Comparison of ENCODE assay signal across 9 mouse cellular contexts in the genomic region with DNA sequence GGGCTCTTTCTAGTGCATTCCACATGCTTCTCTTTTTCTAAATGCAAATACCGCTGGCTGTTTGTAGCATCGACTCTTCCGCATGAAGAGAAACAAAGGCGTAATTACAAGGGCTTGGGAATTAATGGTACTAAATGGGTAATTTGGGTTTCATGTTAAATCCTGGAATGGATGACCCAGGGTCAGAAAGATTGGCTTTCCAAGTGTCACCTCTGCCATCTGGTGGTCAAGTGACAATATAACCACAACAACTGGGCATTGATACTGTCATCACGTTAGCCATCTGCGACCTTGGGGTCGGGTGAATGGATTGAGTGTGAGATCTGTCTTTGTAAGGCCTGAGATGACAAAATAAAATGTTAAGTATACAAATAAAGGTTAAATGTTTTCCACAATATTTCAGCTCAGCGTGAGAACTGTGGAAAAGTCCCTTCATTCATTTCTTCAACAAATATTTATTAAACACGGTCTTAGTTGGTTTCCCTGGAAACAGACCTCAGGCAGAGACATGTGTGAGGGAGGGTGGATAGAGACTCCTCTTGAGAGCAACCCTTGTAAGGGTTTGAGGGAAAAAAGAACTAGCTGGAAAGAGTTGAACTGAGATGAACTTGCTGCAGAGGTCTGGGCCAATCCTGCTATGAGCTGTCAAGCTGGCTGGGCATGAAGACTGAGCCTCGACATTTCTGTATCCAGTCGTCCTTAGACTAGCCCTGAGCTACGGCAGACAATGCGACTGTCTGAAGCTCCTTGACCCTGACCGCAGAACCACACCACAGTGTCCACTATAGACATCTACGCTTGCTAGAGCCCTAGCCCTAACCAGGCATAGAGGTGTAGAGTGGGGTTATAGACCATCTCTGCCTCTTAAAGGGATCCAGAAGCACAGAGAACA. TPM values are rescaled to one million over a fixed set of nuclear protein-coding genes. Genes with fewer than 3 reads are reported as not detected.
DNase-seq lines count a peak whose midpoint lies in the region; ATAC-seq and TF ChIP-seq lines count a peak whose summit lies in the region.
"Had no signal": no experiment of that assay in that cellular context is flagged by ENCODE, and none has a peak within 500 bp of the region (broad histone marks: within the 10 kb centered on the region; RNA-seq: fewer than 3 reads in every experiment).

No protein-coding gene starts in this region.

- H3K4me2 ChIP-seq in kidney, postnatal 0 days (ENCODE audit: low read length), result no peak overlapping the region
- H3K4me2 ChIP-seq in kidney, embryonic 16.5 days (replicated peaks; ENCODE audit: low read depth, low read length), result no peak overlapping the region
- H3K4me2 ChIP-seq in forebrain, embryonic 11.5 days (ENCODE audit: low read depth, low read length, severe bottlenecking), result no peak overlapping the region
- no peak overlapping the region for H3K4me2 ChIP-seq in lung, postnatal 0 days (replicated peaks; ENCODE audit: low read depth, low read length)
- no peak overlapping the region for H3K4me2 ChIP-seq in stomach, embryonic 16.5 days (ENCODE audit: low read depth, low read length)
- H3K4me2 ChIP-seq: liver, embryonic 15.5 days had no signal

- no peaks in the 10 kb centered on the region for H3K27me3 ChIP-seq in kidney, postnatal 0 days (ENCODE audit: insufficient read depth, low read length)
- no peaks in the 10 kb centered on the region for H3K27me3 ChIP-seq in kidney, embryonic 16.5 days (ENCODE audit: insufficient read depth, low read length)
- H3K27me3 ChIP-seq in Patski, result no peaks in the 10 kb centered on the region
- H3K27me3 ChIP-seq in forebrain, embryonic 11.5 days (ENCODE audit: control insufficient read depth, insufficient read depth, low read length), result no peaks in the 10 kb centered on the region
- no peaks in the 10 kb centered on the region for H3K27me3 ChIP-seq in lung, postnatal 0 days (replicated peaks; ENCODE audit: insufficient read depth, low read length)
- no peaks in the 10 kb centered on the region for H3K27me3 ChIP-seq in stomach, embryonic 16.5 days (ENCODE audit: control insufficient read depth, insufficient read depth, low read length)
- H3K27me3 ChIP-seq: liver, embryonic 15.5 days had no signal

- H3K4me3 ChIP-seq in kidney, postnatal 0 days (replicated peaks; ENCODE audit: low read depth, low read length), result no peak overlapping the region
- H3K4me3 ChIP-seq in kidney, embryonic 16.5 days (ENCODE audit: low read length), result no peak overlapping the region
- no peak overlapping the region for H3K4me3 ChIP-seq in forebrain, embryonic 11.5 days (ENCODE audit: low read depth, low read length)
- H3K4me3 ChIP-seq in lung, postnatal 0 days (ENCODE audit: low read depth, low read length), result no peak overlapping the region
- no peak overlapping the region for H3K4me3 ChIP-seq in stomach, embryonic 16.5 days (replicated peaks; ENCODE audit: low read length)
- H3K4me3 ChIP-seq: liver, embryonic 15.5 days had no signal

- no peak for TF ChIP-seq EP300 in lung, postnatal 0 days (IDR thresholded peaks at IDR 0.05)

- no peaks in the 10 kb centered on the region for H3K9me3 ChIP-seq in kidney, postnatal 0 days (replicated peaks; ENCODE audit: low read length)
- no peaks in the 10 kb centered on the region for H3K9me3 ChIP-seq in kidney, embryonic 16.5 days (ENCODE audit: low read length)
- H3K9me3 ChIP-seq in forebrain, embryonic 11.5 days (ENCODE audit: control insufficient read depth, low read length), result no peaks in the 10 kb centered on the region
- H3K9me3 ChIP-seq in lung, postnatal 0 days (ENCODE audit: low read length), result no peaks in the 10 kb centered on the region
- no peaks in the 10 kb centered on the region for H3K9me3 ChIP-seq in stomach, embryonic 16.5 days (replicated peaks; ENCODE audit: control insufficient read depth, low read length)
- H3K9me3 ChIP-seq: liver, embryonic 15.5 days had no signal

- no peak overlapping the region for H3K9ac ChIP-seq in kidney, postnatal 0 days (ENCODE audit: low read depth, low read length)
- no peak overlapping the region for H3K9ac ChIP-seq in kidney, embryonic 16.5 days (replicated peaks; ENCODE audit: low read length)
- H3K9ac ChIP-seq in forebrain, embryonic 11.5 days (ENCODE audit: low read length), result no peak overlapping the region
- no peak overlapping the region for H3K9ac ChIP-seq in lung, postnatal 0 days (replicated peaks; ENCODE audit: low read depth)
- no peak overlapping the region for H3K9ac ChIP-seq in stomach, embryonic 16.5 days (ENCODE audit: low read length)
- H3K9ac ChIP-seq: liver, embryonic 15.5 days had no signal

- in situ Hi-C loops in Patski (cut with MboI; ENCODE audit: low pct_unique_long_range_greater_than_20kb), result no loop called here

- no peak overlapping the region for H3K27ac ChIP-seq in kidney, postnatal 0 days
- no peak overlapping the region for H3K27ac ChIP-seq in kidney, embryonic 16.5 days (ENCODE audit: low read length)
- H3K27ac ChIP-seq in forebrain, embryonic 11.5 days (ENCODE audit: low read depth, low read length), result no peak overlapping the region
- H3K27ac ChIP-seq in lung, postnatal 0 days (ENCODE audit: low read length), result no peak overlapping the region
- H3K27ac ChIP-seq in stomach, embryonic 16.5 days (ENCODE audit: low read length), result 0 out of 2 replicates have a peak overlapping the region, but pooled peaks have one; percentile 3
- H3K27ac ChIP-seq: liver, embryonic 15.5 days had no signal

- ATAC-seq in kidney, postnatal 0 days (replicated peaks; ENCODE audit: low FRiP score, low read depth), result no peak
- no peak for ATAC-seq in kidney, embryonic 16.5 days (ENCODE audit: low FRiP score, low TSS enrichment)
- no peak for ATAC-seq in Patski
- ATAC-seq in forebrain, embryonic 11.5 days (replicated peaks; ENCODE audit: low FRiP score), result no peak; the same call in 1 of the 2 replicates
- peak; percentile 55 for ATAC-seq in lung, postnatal 0 days
- no peak for ATAC-seq in stomach, embryonic 16.5 days (ENCODE audit: insufficient read depth, low FRiP score)

- DNase-seq in kidney, postnatal 0 days (ENCODE audit: low spot score), result peak; percentile 63
- no peak for DNase-seq in Patski (ENCODE audit: low read depth, low spot score)
- peak; percentile 42 for DNase-seq in forebrain, embryonic 11.5 days (ENCODE audit: low spot score)
- peak; percentile 47 for DNase-seq in lung, postnatal 0 days (ENCODE audit: low spot score)
- DNase-seq in ovary, postnatal 14 days (ENCODE audit: low spot score), result no peak
- no peak for DNase-seq in spleen, adult 18-20 months

- CTCF ChIA-PET in Patski (lab: Charles Lee), result interaction anchor here (1.1 to 1.3 kb wide), 4 partner anchors 9 to 28 kb away, joined by 3 to 8 read pairs (median 5); no protein-coding TSS in a partner anchor

- peak; percentile 74 for TF ChIP-seq CTCF in kidney, postnatal 0 days (IDR thresholded peaks at IDR 0.05; ENCODE audit: low read depth)
- TF ChIP-seq CTCF in Patski (IDR thresholded peaks at IDR 0.05), result peak; percentile 78
- TF ChIP-seq CTCF in lung, postnatal 0 days (IDR thresholded peaks at IDR 0.05), result peak; percentile 80

- WGBS in kidney, postnatal 0 days, result 51% methylated on average over 15 of the region's 15 CpGs
- 51% methylated on average over 15 of the region's 15 CpGs for WGBS in kidney, embryonic 16.5 days
- WGBS in forebrain, embryonic 11.5 days, result 51% methylated on average over 15 of the region's 15 CpGs
- 44% methylated on average over 15 of the region's 15 CpGs for WGBS in lung, postnatal 0 days
- 45% methylated on average over 15 of the region's 15 CpGs for WGBS in stomach, embryonic 16.5 days

- POLR2A ChIA-PET in Patski (lab: Charles Lee), result no interaction called here

- no peaks in the 10 kb centered on the region for H3K4me1 ChIP-seq in kidney, postnatal 0 days (replicated peaks; ENCODE audit: insufficient read depth, low read length)
- no peaks in the 10 kb centered on the region for H3K4me1 ChIP-seq in kidney, embryonic 16.5 days (ENCODE audit: insufficient read depth, low read length)
- H3K4me1 ChIP-seq in forebrain, embryonic 11.5 days (replicated peaks; ENCODE audit: control insufficient read depth, insufficient read depth, low read length), result no peaks in the 10 kb centered on the region
- H3K4me1 ChIP-seq in lung, postnatal 0 days (ENCODE audit: insufficient read depth, low read depth, low read length), result no peaks in the 10 kb centered on the region
- H3K4me1 ChIP-seq in stomach, embryonic 16.5 days (ENCODE audit: control insufficient read depth, insufficient read depth, low read length), result peaks cover 10% of the 10 kb centered on the region; the same call in 1 of the 2 replicates
- H3K4me1 ChIP-seq: liver, embryonic 15.5 days had no signal

- no peaks in the 10 kb centered on the region for H3K36me3 ChIP-seq in kidney, postnatal 0 days (ENCODE audit: insufficient read depth, low read length)
- no peaks in the 10 kb centered on the region for H3K36me3 ChIP-seq in kidney, embryonic 16.5 days (ENCODE audit: insufficient read depth, low read length)
- H3K36me3 ChIP-seq in forebrain, embryonic 11.5 days (ENCODE audit: control insufficient read depth, insufficient read depth, low read length), result no peaks in the 10 kb centered on the region
- no peaks in the 10 kb centered on the region for H3K36me3 ChIP-seq in lung, postnatal 0 days (ENCODE audit: insufficient read depth, low read length)
- no peaks in the 10 kb centered on the region for H3K36me3 ChIP-seq in stomach, embryonic 16.5 days (ENCODE audit: control insufficient read depth, insufficient read depth, low read length)
- H3K36me3 ChIP-seq: liver, embryonic 15.5 days had no signal

RNA-seq across cellular contexts. Expression of a gene that starts 14.7 kb away (rescaled TPM):
- 3.4 and 4.1 TPM in 2 replicates for polyA plus RNA-seq in kidney, postnatal 0 days (2015; fragmentation: Nextera tagmentation; extraction: Ambion mirVana)
- polyA plus RNA-seq in kidney, embryonic 16.5 days (2015; fragmentation: Nextera tagmentation; extraction: Ambion mirVana), result 9.2 and 10.6 TPM in 2 replicates
- polyA plus RNA-seq in Patski (2021), result 16.3 TPM
- polyA plus RNA-seq in forebrain, embryonic 11.5 days (2014; fragmentation: Nextera tagmentation; extraction: Ambion mirVana), result 10.9 and 13.8 TPM in 2 replicates
- polyA plus RNA-seq in lung, postnatal 0 days (2015; fragmentation: Nextera tagmentation; extraction: Ambion mirVana), result 2.3 and 2.8 TPM in 2 replicates
- 7.0 and 7.4 TPM in 2 replicates for polyA plus RNA-seq in stomach, embryonic 16.5 days (2015; fragmentation: Nextera tagmentation; extraction: Ambion mirVana)

RNA-seq across cellular contexts. Expression of a gene that starts 31.0 kb away (rescaled TPM):
- polyA plus RNA-seq in kidney, postnatal 0 days (2015; fragmentation: Nextera tagmentation; extraction: Ambion mirVana), result 6.1 and 6.6 TPM in 2 replicates
- 10.5 and 12.2 TPM in 2 replicates for polyA plus RNA-seq in kidney, embryonic 16.5 days (2015; fragmentation: Nextera tagmentation; extraction: Ambion mirVana)
- 32.0 TPM for polyA plus RNA-seq in Patski (2021)
- 3.2 and 3.5 TPM in 2 replicates for polyA plus RNA-seq in forebrain, embryonic 11.5 days (2014; fragmentation: Nextera tagmentation; extraction: Ambion mirVana)
- polyA plus RNA-seq in lung, postnatal 0 days (2015; fragmentation: Nextera tagmentation; extraction: Ambion mirVana), result 5.1 and 5.5 TPM in 2 replicates
- 9.9 and 10.0 TPM in 2 replicates for polyA plus RNA-seq in stomach, embryonic 16.5 days (2015; fragmentation: Nextera tagmentation; extraction: Ambion mirVana)

Comparison
In these comparisons a context has a peak if more than half of its experiments do, and no peak if none do; other contexts are left out.
1. DNase-seq: peak in kidney, postnatal 0 days (single experiment), forebrain, embryonic 11.5 days (single experiment) and lung, postnatal 0 days (single experiment); none in Patski (single experiment), ovary, postnatal 14 days (single experiment) and spleen, adult 18-20 months (0 of 2).
2. Peak in every context shown above with its lines, with median percentiles within 50 percentile points of each other: CTCF ChIP-seq.